Mouse (Mus musculus): ENCODE data around the gene Mrpl9. TPM values are rescaled to one million over a fixed set of nuclear protein-coding genes. Genes with fewer than 3 reads are reported as not detected.

The Mrpl9 gene
- polyA plus RNA-seq, 1 experiment from 2014 or later = 75.2 TPM

Other genes starting within 250 kb of the Mrpl9 start
- not detected in 2 replicates for gene Gm5286, start 246.6 kb upstream of the Mrpl9 start, polyA plus RNA-seq (2014; fragmentation: Nextera tagmentation; extraction: Ambion mirVana)
- not detected in 2 replicates for gene Gm4778, start 179.3 kb upstream of the Mrpl9 start, polyA plus RNA-seq (2014; fragmentation: Nextera tagmentation; extraction: Ambion mirVana)
- gene Them4, start 133.2 kb upstream of the Mrpl9 start, polyA plus RNA-seq (2014; fragmentation: Nextera tagmentation; extraction: Ambion mirVana) = 8.1 and 9.1 TPM in 2 replicates
- gene Them5, start 101.2 kb upstream of the Mrpl9 start, polyA plus RNA-seq (2014; fragmentation: Nextera tagmentation; extraction: Ambion mirVana) = not detected in 2 replicates
- 1.0 and 1.2 TPM in 2 replicates for gene C2cd4d, start 80.9 kb upstream of the Mrpl9 start, polyA plus RNA-seq (2014; fragmentation: Nextera tagmentation; extraction: Ambion mirVana)
- gene Rorc, start 70.5 kb upstream of the Mrpl9 start, polyA plus RNA-seq (2014; fragmentation: Nextera tagmentation; extraction: Ambion mirVana) = 0.44 and 0.85 TPM in 2 replicates
- not detected in 2 replicates for gene Lingo4, start 44.8 kb upstream of the Mrpl9 start, polyA plus RNA-seq (2014; fragmentation: Nextera tagmentation; extraction: Ambion mirVana)
- gene Tdrkh, start 30.0 kb upstream of the Mrpl9 start, polyA plus RNA-seq (2014; fragmentation: Nextera tagmentation; extraction: Ambion mirVana) = 8.5 and 8.7 TPM in 2 replicates
- 0.31 and 0.36 TPM in 2 replicates for gene Oaz3, start 597 bp downstream of the Mrpl9 start, polyA plus RNA-seq (2014; fragmentation: Nextera tagmentation; extraction: Ambion mirVana)
- gene Celf3, start 35.0 kb downstream of the Mrpl9 start, polyA plus RNA-seq (2014; fragmentation: Nextera tagmentation; extraction: Ambion mirVana) = 0.68 and 0.88 TPM in 2 replicates
- 1.0 and 1.6 TPM in 2 replicates for gene Riiad1, start 37.0 kb downstream of the Mrpl9 start, polyA plus RNA-seq (2014; fragmentation: Nextera tagmentation; extraction: Ambion mirVana)
- 35.1 and 35.9 TPM in 2 replicates for gene Snx27, start 139.4 kb downstream of the Mrpl9 start, polyA plus RNA-seq (2014; fragmentation: Nextera tagmentation; extraction: Ambion mirVana)
- not detected in 2 replicates for gene Gm10972, start 199.8 kb downstream of the Mrpl9 start, polyA plus RNA-seq (2014; fragmentation: Nextera tagmentation; extraction: Ambion mirVana)
- 4.0 and 4.7 TPM in 2 replicates for gene Tuft1, start 215.6 kb downstream of the Mrpl9 start, polyA plus RNA-seq (2014; fragmentation: Nextera tagmentation; extraction: Ambion mirVana)